8 mouse cellular contexts compared by ENCODE assay signal in the genomic region with DNA sequence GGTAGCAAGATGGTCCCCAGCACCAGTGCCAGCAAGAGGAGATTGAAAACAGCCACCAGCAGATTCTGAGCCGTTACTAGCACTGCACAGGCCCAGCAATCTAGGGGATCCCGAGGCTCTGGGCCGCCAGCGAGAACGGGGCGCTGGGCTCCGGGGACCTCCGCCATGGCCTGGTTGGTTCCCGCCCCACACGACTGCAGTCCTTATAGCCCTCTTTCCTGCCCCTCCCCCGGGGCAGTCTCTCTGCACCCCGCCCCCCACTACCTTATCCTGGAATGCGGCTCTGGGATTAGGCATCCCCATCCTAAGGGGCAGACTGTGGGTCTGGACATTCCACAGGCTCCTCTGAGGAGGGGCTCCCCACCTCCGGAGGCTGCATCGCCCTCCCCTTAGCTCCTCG. TPM values are rescaled to one million over a fixed set of nuclear protein-coding genes. Genes with fewer than 3 reads are reported as not detected.
A peak's percentile ranks its signal among the peaks of the same experiment; 100 is the strongest.
DNase-seq lines count a peak whose midpoint lies in the region; ATAC-seq lines count a peak whose summit lies in the region.

A gene (minus strand): TSS at position 176 of the 400 bp plus-strand sequence.

- no peak for ATAC-seq in megakaryocyte, adult 5-6 weeks (ENCODE audit: poor library complexity, severe bottlenecking)
- no peak for ATAC-seq in intestine, embryonic 16.5 days
- no peak for ATAC-seq in liver, embryonic 16.5 days (ENCODE audit: low read depth)

- peak within 1 kb of the TSS; percentile 58 for H3K9ac ChIP-seq in intestine, embryonic 16.5 days (ENCODE audit: low read depth, low read length)
- peak within 1 kb of the TSS; percentile 26 for H3K9ac ChIP-seq in liver, embryonic 16.5 days (ENCODE audit: low read depth, low read length)

- H3K4me3 ChIP-seq in megakaryocyte, embryonic 14.5 days (replicated peaks), result peak within 1 kb of the TSS; percentile 100
- H3K4me3 ChIP-seq in intestine, embryonic 16.5 days (ENCODE audit: low read length), result peak within 1 kb of the TSS; percentile 69
- peak within 1 kb of the TSS; percentile 40 for H3K4me3 ChIP-seq in liver, embryonic 16.5 days (ENCODE audit: low read depth, low read length)

- no peaks in the 10 kb centered on the region for H3K9me3 ChIP-seq in megakaryocyte, embryonic 14.5 days
- H3K9me3 ChIP-seq in intestine, embryonic 16.5 days (ENCODE audit: control insufficient read depth, low read length), result no peaks in the 10 kb centered on the region
- H3K9me3 ChIP-seq in liver, embryonic 16.5 days (replicated peaks; ENCODE audit: control insufficient read depth, low read length), result no peaks in the 10 kb centered on the region

- peaks cover 55% of the 10 kb centered on the region for H3K36me3 ChIP-seq in megakaryocyte, embryonic 14.5 days (replicated peaks; ENCODE audit: low read length)
- peaks cover 14% of the 10 kb centered on the region for H3K36me3 ChIP-seq in intestine, embryonic 16.5 days (ENCODE audit: control insufficient read depth, insufficient read depth, low read length)
- peaks cover 6% of the 10 kb centered on the region for H3K36me3 ChIP-seq in liver, embryonic 16.5 days (ENCODE audit: control insufficient read depth, insufficient read depth)
- H3K36me3 ChIP-seq in splenic B cell, adult 2 months (ENCODE audit: control insufficient read depth, insufficient read depth, low read length, poor library complexity, severe bottlenecking), result peaks cover 2% of the 10 kb centered on the region; the same call in 1 of the 2 replicates

- peak within 1 kb of the TSS; percentile 7 for H3K4me2 ChIP-seq in intestine, embryonic 16.5 days (ENCODE audit: low read depth, low read length)
- peak within 1 kb of the TSS; percentile 90 for H3K4me2 ChIP-seq in liver, embryonic 16.5 days (ENCODE audit: low read depth, low read length)

- peaks cover 47% of the 10 kb centered on the region for H3K4me1 ChIP-seq in megakaryocyte, embryonic 14.5 days
- H3K4me1 ChIP-seq in intestine, embryonic 16.5 days (ENCODE audit: control insufficient read depth, insufficient read depth, low read length), result peaks cover 36% of the 10 kb centered on the region
- peaks cover 34% of the 10 kb centered on the region for H3K4me1 ChIP-seq in liver, embryonic 16.5 days (ENCODE audit: control insufficient read depth, low read depth, low read length)

- 27% methylated on average over 16 of the region's 16 CpGs for WGBS in intestine, embryonic 16.5 days
- WGBS in liver, embryonic 16.5 days (ENCODE audit: insufficient replicate concordance), result 44% methylated on average over 15 of the region's 16 CpGs

- no peaks in the 10 kb centered on the region for H3K27me3 ChIP-seq in megakaryocyte, embryonic 14.5 days (replicated peaks)
- H3K27me3 ChIP-seq in intestine, embryonic 16.5 days (replicated peaks; ENCODE audit: control insufficient read depth, insufficient read depth, low read length), result no peaks in the 10 kb centered on the region
- H3K27me3 ChIP-seq in liver, embryonic 16.5 days (ENCODE audit: control insufficient read depth, insufficient read depth, low read depth, low read length), result no peaks in the 10 kb centered on the region
- no peaks in the 10 kb centered on the region for H3K27me3 ChIP-seq in splenic B cell, adult 2 months (ENCODE audit: control insufficient read depth, insufficient read depth, low read length, poor library complexity, severe bottlenecking)

- peak; percentile 50 to 55 for DNase-seq in cerebellum, postnatal 10 days
- DNase-seq in gonadal fat pad, adult 2 months (ENCODE audit: low read depth), result no peak
- DNase-seq in splenic B cell, adult 2 months (ENCODE audit: low read depth, low spot score), result peak; percentile 25
- no peak for DNase-seq in frontal cortex, postnatal 25 days (ENCODE audit: low spot score in 2 of 2)

- peak within 1 kb of the TSS; percentile 49 for H3K27ac ChIP-seq in intestine, embryonic 16.5 days (ENCODE audit: low read length)
- peak within 1 kb of the TSS; percentile 52 for H3K27ac ChIP-seq in liver, embryonic 16.5 days (ENCODE audit: low read length)

RNA-seq across cellular contexts. Expression of the gene that starts here (rescaled TPM):
- polyA plus RNA-seq in megakaryocyte, embryonic 14.5 days (2012; ENCODE audit: insufficient read depth, low replicate concordance), result 0.35 TPM in 1 of 2 replicates, not detected in the other
- 0.14 TPM in 1 of 2 replicates, not detected in the other for total RNA-seq in megakaryocyte, adult 5-6 weeks (2015)
- 0.18 TPM in 1 of 2 replicates, not detected in the other for total RNA-seq in megakaryocyte, adult 5-6 weeks (2017)
- polyA plus RNA-seq in gonadal fat pad, adult 2 months (2012; rRNA removed), result 26.1 and 39.5 TPM in 2 replicates
- polyA plus RNA-seq in intestine, embryonic 16.5 days (2015; fragmentation: Nextera tagmentation; extraction: Ambion mirVana), result 30.8 and 31.0 TPM in 2 replicates
- 7.1 and 7.8 TPM in 2 replicates for polyA plus RNA-seq in liver, embryonic 16.5 days (2015; fragmentation: Nextera tagmentation; extraction: Ambion mirVana)

Comparison
In these comparisons a context has a peak if more than half of its experiments do, and no peak if none do; other contexts are left out.
1. H3K4me3 ChIP-seq: peak in every context shown above with its lines; median percentile 100 in megakaryocyte, embryonic 14.5 days; 69 in intestine, embryonic 16.5 days; 40 in liver, embryonic 16.5 days.
2. DNase-seq: peak in cerebellum, postnatal 10 days (2 of 2) and splenic B cell, adult 2 months (single experiment); none in gonadal fat pad, adult 2 months (single experiment) and frontal cortex, postnatal 25 days (0 of 2).